Mouse (Mus musculus): ENCODE data around the gene Nmrk1. TPM values are rescaled to one million over a fixed set of nuclear protein-coding genes. Genes with fewer than 3 reads are reported as not detected.

Gene Nmrk1
- total RNA-seq, 1 experiment from 2014 or later, result 4.0 TPM

- ATAC-seq (replicated peaks; ENCODE audit: low read depth, poor library complexity, severe bottlenecking), result no peak
Measured at GRCm38 (mm10) chr19:18648558-18648945, 16.8 kb downstream of the Nmrk1 start.

- ATAC-seq (replicated peaks; ENCODE audit: low read depth, poor library complexity, severe bottlenecking), result no peak; the same call in 1 of the 2 replicates
Measured at GRCm38 (mm10) chr19:18649955-18650354, 18.2 kb downstream of the Nmrk1 start.

- ATAC-seq (replicated peaks; ENCODE audit: low read depth, poor library complexity, severe bottlenecking), result peak; percentile 40
Measured at GRCm38 (mm10) chr19:18650473-18650872, 18.7 kb downstream of the Nmrk1 start.

- ATAC-seq (replicated peaks; ENCODE audit: low read depth, poor library complexity, severe bottlenecking), result peak; percentile 19; the same call in 1 of the 2 replicates
Measured at GRCm38 (mm10) chr19:18652592-18652991, 20.8 kb downstream of the Nmrk1 start.

- ATAC-seq (replicated peaks; ENCODE audit: low read depth, poor library complexity, severe bottlenecking), result no peak
Measured at GRCm38 (mm10) chr19:18653058-18653457, 21.3 kb downstream of the Nmrk1 start.

GRCm38 (mm10) chr19:18654330-18654729, 22.6 kb downstream of the Nmrk1 start:
- no peak for ATAC-seq (replicated peaks; ENCODE audit: low read depth, poor library complexity, severe bottlenecking)

GRCm38 (mm10) chr19:18654984-18655383, 23.2 kb downstream of the Nmrk1 start:
- ATAC-seq (replicated peaks; ENCODE audit: low read depth, poor library complexity, severe bottlenecking), result no peak

- ATAC-seq (replicated peaks; ENCODE audit: low read depth, poor library complexity, severe bottlenecking), result no peak
Measured at GRCm38 (mm10) chr19:18655999-18656398, 24.2 kb downstream of the Nmrk1 start.

GRCm38 (mm10) chr19:18658473-18658872, 26.7 kb downstream of the Nmrk1 start:
- ATAC-seq (replicated peaks; ENCODE audit: low read depth, poor library complexity, severe bottlenecking), result no peak

- ATAC-seq (replicated peaks; ENCODE audit: low read depth, poor library complexity, severe bottlenecking), result no peak
Measured at GRCm38 (mm10) chr19:18659349-18659748, 27.6 kb downstream of the Nmrk1 start.

GRCm38 (mm10) chr19:18660466-18660865, 28.7 kb downstream of the Nmrk1 start:
- ATAC-seq (replicated peaks; ENCODE audit: low read depth, poor library complexity, severe bottlenecking), result no peak

GRCm38 (mm10) chr19:18661683-18662082, 29.9 kb downstream of the Nmrk1 start:
- ATAC-seq (replicated peaks; ENCODE audit: low read depth, poor library complexity, severe bottlenecking), result no peak

GRCm38 (mm10) chr19:18663904-18664303, 32.2 kb downstream of the Nmrk1 start:
- peak; percentile 81 for ATAC-seq (replicated peaks; ENCODE audit: low read depth, poor library complexity, severe bottlenecking)

- no peak for ATAC-seq (replicated peaks; ENCODE audit: low read depth, poor library complexity, severe bottlenecking)
Measured at GRCm38 (mm10) chr19:18666966-18667365, 35.2 kb downstream of the Nmrk1 start.

- no peak for ATAC-seq (replicated peaks; ENCODE audit: low read depth, poor library complexity, severe bottlenecking)
Measured at GRCm38 (mm10) chr19:18669551-18669950, 37.8 kb downstream of the Nmrk1 start.

- ATAC-seq (replicated peaks; ENCODE audit: low read depth, poor library complexity, severe bottlenecking), result peak; percentile 97
Measured at GRCm38 (mm10) chr19:18670608-18671007, 38.9 kb downstream of the Nmrk1 start, which contains the start of gene Carnmt1. Gene Carnmt1, plus strand, starts transcription at chr19:18670764.

- peak; percentile 24 for ATAC-seq (replicated peaks; ENCODE audit: low read depth, poor library complexity, severe bottlenecking)
Measured at GRCm38 (mm10) chr19:18671056-18671741, 39.4 kb downstream of the Nmrk1 start.

GRCm38 (mm10) chr19:18672498-18672897, 40.7 kb downstream of the Nmrk1 start:
- no peak for ATAC-seq (replicated peaks; ENCODE audit: low read depth, poor library complexity, severe bottlenecking)

- ATAC-seq (replicated peaks; ENCODE audit: low read depth, poor library complexity, severe bottlenecking), result no peak
Measured at GRCm38 (mm10) chr19:18673116-18673515, 41.4 kb downstream of the Nmrk1 start.

GRCm38 (mm10) chr19:18682142-18682541, 50.4 kb downstream of the Nmrk1 start:
- peak; percentile 39; the same call in 1 of the 2 replicates for ATAC-seq (replicated peaks; ENCODE audit: low read depth, poor library complexity, severe bottlenecking)

GRCm38 (mm10) chr19:18687556-18687955, 55.8 kb downstream of the Nmrk1 start:
- ATAC-seq (replicated peaks; ENCODE audit: low read depth, poor library complexity, severe bottlenecking), result peak; percentile 89

- ATAC-seq (replicated peaks; ENCODE audit: low read depth, poor library complexity, severe bottlenecking), result peak; percentile 93
Measured at GRCm38 (mm10) chr19:18692176-18692575, 60.4 kb downstream of the Nmrk1 start.
